Mouse (Mus musculus): ENCODE measurements around the gene Gm49353.

- no peak for TF ChIP-seq CTCF (IDR thresholded peaks at IDR 0.05; ENCODE audit: low read depth)
- TF ChIP-seq EP300 (IDR thresholded peaks at IDR 0.05; ENCODE audit: low read depth) = no peak
These were observed 18.2 kb downstream of the Gm49353 start for GRCm38 (mm10) chr10:29216957-29217356.

All from heart, postnatal 0 days (tissue).